Mouse (Mus musculus): ENCODE measurements around the gene Gpr39. TPM values are rescaled to one million over a fixed set of nuclear protein-coding genes. Genes with fewer than 3 reads are reported as not detected.

Gene Gpr39
- total and polyA plus RNA-seq, 3 experiments = not detected

GRCm38 (mm10) chr1:125652836-125653594 is 23.8 kb upstream of the Gpr39 start (continued):
- TF ChIP-seq MEF2A (IDR thresholded peaks at IDR 0.05; ENCODE audit: extremely low read depth, insufficient replicate concordance, low read depth, low read length, poor library complexity, severe bottlenecking) (no peak), SMC3 (IDR thresholded peaks at IDR 0.05; ENCODE audit: low read depth, low read length) (no peak), NELFE (IDR thresholded peaks at IDR 0.05; ENCODE audit: low read depth, low read length) (no peak), USF1 (IDR thresholded peaks at IDR 0.05; ENCODE audit: low read depth, low read length) (no peak)

DNA sequence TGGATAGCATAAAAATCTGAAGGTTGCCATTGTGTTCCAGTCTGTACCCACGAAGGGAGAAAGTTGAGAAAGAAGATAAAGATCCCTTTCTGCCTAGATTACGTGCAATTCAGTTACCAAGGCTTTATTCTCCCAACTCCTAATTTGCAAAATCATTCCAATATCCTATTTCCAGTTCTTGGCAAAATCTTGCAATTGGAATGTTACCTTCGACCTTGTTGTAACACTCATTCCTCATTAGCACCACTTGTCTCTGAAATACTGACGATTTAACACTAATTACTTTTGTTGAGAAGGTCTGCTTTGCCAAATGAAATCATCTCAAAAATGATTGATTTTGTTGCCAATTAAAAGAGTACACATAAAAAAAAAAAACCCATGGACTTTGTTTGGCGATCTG is 19.4 kb upstream of the Gpr39 start:
- Histone ChIP-seq H3K36me3 (ENCODE audit: control insufficient read depth in 1 of 2, insufficient read depth in 2 of 2, low read length in 2 of 2) (no peaks in the 10 kb centered on the region), H3K79me2 (ENCODE audit: control insufficient read depth, insufficient read depth, low read length, poor library complexity) (no peaks in the 10 kb centered on the region), H3K9ac (ENCODE audit: control insufficient read depth, low read depth, low read length, poor library complexity, severe bottlenecking) (no peak overlapping the region), H3K27me3 (ENCODE audit: control insufficient read depth in 1 of 2, insufficient read depth in 2 of 2, low read length in 2 of 2) (no peaks in the 10 kb centered on the region), H3K9me3 (replicated peaks; ENCODE audit: insufficient read depth, low read length) (no peaks in the 10 kb centered on the region), H3K27ac (ENCODE audit: control insufficient read depth, low read depth, low read length) (no peak overlapping the region), H3K4me3 (ENCODE audit: control insufficient read depth in 1 of 2, insufficient read depth in 1 of 2, low read depth in 2 of 2, low read length in 2 of 2) (no peak overlapping the region), H3K4me1 (ENCODE audit: control insufficient read depth in 1 of 2, insufficient read depth in 2 of 2, low read length in 2 of 2) (no peaks in the 10 kb centered on the region)
- no peak for DNase-seq (ENCODE audit: low read depth, low spot score)
- TF ChIP-seq MXI1 (IDR thresholded peaks at IDR 0.05; ENCODE audit: low read depth, low read length) (no peak), USF1 (IDR thresholded peaks at IDR 0.05; ENCODE audit: low read depth, low read length) (no peak), CHD2 (IDR thresholded peaks at IDR 0.05; ENCODE audit: low read length) (no peak), BHLHE40 (IDR thresholded peaks at IDR 0.05; ENCODE audit: borderline replicate concordance, low read depth, low read length) (no peak), ELF1 (IDR thresholded peaks at IDR 0.05; ENCODE audit: low read depth, low read length) (no peak), MYC (IDR thresholded peaks at IDR 0.05; ENCODE audit: low read depth, low read length) (no peak), CTCF (IDR thresholded peaks at IDR 0.05 in 2 of 3, conservative IDR thresholded peaks at IDR 0.05 in 1 of 3; ENCODE audit: control insufficient read depth in 1 of 3, insufficient read depth in 1 of 3, low read depth in 2 of 3, low read length in 3 of 3, poor library complexity in 1 of 3, severe bottlenecking in 1 of 3) (no peak), RAD21 (IDR thresholded peaks at IDR 0.05; ENCODE audit: low read depth, low read length) (no peak), JUND (IDR thresholded peaks at IDR 0.05; ENCODE audit: low read depth, low read length) (no peak), POLR2AphosphoS2 (IDR thresholded peaks at IDR 0.05; ENCODE audit: low read length) (no peak), ZKSCAN1 (IDR thresholded peaks at IDR 0.05; ENCODE audit: low read depth, low read length) (no peak), MAFK (IDR thresholded peaks at IDR 0.05; ENCODE audit: borderline replicate concordance, low read depth, low read length) (no peak), TCF12 (IDR thresholded peaks at IDR 0.05; ENCODE audit: low read depth, low read length) (no peak), EP300 (IDR thresholded peaks at IDR 0.05; ENCODE audit: low read depth in 1 of 2, low read length in 2 of 2) (no peak), MAZ (IDR thresholded peaks at IDR 0.05; ENCODE audit: low read depth, low read length) (no peak), NELFE (IDR thresholded peaks at IDR 0.05; ENCODE audit: low read depth, low read length) (no peak), TBP (IDR thresholded peaks at IDR 0.05; ENCODE audit: low read depth, low read length) (no peak), ZNF384 (IDR thresholded peaks at IDR 0.05; ENCODE audit: low read depth, low read length) (no peak), E2F4 (IDR thresholded peaks at IDR 0.05; ENCODE audit: borderline replicate concordance, low read depth, low read length) (no peak), SMC3 (IDR thresholded peaks at IDR 0.05; ENCODE audit: low read depth, low read length) (no peak)

All from MEL (cell line).